Mouse (Mus musculus) thymus, postnatal 4 days (tissue): ENCODE results near the gene Mobp.
"Not testable (repeated sequence)": the region's sequence is repeated elsewhere in the genome, so short reads cannot be mapped to it uniquely, and the experiment has no call there.

Experiments used
- DNase-seq: peaks from one replicate; pipeline ENCODE4 v3.0.0; 2021

Mobp gene

GRCm38 (mm10) chr9:120149222-120149828, at the start of gene Mobp:
Gene Mobp, plus strand, starts transcription at chr9:120149707.
- DNase-seq: no peak

GRCm38 (mm10) chr9:120101165-120101564, 48.3 kb upstream of the Mobp start:
- no peak for DNase-seq

GRCm38 (mm10) chr9:120108953-120109352, 40.6 kb upstream of the Mobp start:
- not testable (repeated sequence) for DNase-seq

- DNase-seq: peak; percentile 99
Measured at GRCm38 (mm10) chr9:120110211-120111018, 39.1 kb upstream of the Mobp start, which contains the start of gene Slc25a38. Gene Slc25a38, plus strand, starts transcription at chr9:120110374.

GRCm38 (mm10) chr9:120111156-120111945, 38.2 kb upstream of the Mobp start:
- DNase-seq: no peak

- no peak for DNase-seq
Measured at GRCm38 (mm10) chr9:120112472-120112871, 37.0 kb upstream of the Mobp start.

- no peak for DNase-seq
Measured at GRCm38 (mm10) chr9:120113456-120113855, 36.1 kb upstream of the Mobp start.

- DNase-seq: no peak
Measured at GRCm38 (mm10) chr9:120114051-120114788, 35.3 kb upstream of the Mobp start.

- DNase-seq: no peak
Measured at GRCm38 (mm10) chr9:120114789-120115151, 34.7 kb upstream of the Mobp start.

GRCm38 (mm10) chr9:120115580-120115979, 33.9 kb upstream of the Mobp start:
- DNase-seq: no peak

- DNase-seq: no peak
Measured at GRCm38 (mm10) chr9:120116184-120116624, 33.3 kb upstream of the Mobp start.

GRCm38 (mm10) chr9:120118212-120118611, 31.3 kb upstream of the Mobp start:
- DNase-seq: no peak

GRCm38 (mm10) chr9:120120503-120120902, 29.0 kb upstream of the Mobp start:
- no peak for DNase-seq

GRCm38 (mm10) chr9:120126868-120127267, 22.6 kb upstream of the Mobp start:
- no peak for DNase-seq

- DNase-seq: peak; percentile 96
Measured at GRCm38 (mm10) chr9:120127538-120128251, 21.8 kb upstream of the Mobp start, which contains the start of gene Rpsa. Gene Rpsa, plus strand, starts transcription at chr9:120127689.

GRCm38 (mm10) chr9:120129276-120129675, 20.2 kb upstream of the Mobp start:
- DNase-seq: no peak

GRCm38 (mm10) chr9:120131784-120132288, 17.7 kb upstream of the Mobp start:
- DNase-seq: no peak

GRCm38 (mm10) chr9:120132980-120133754, 16.3 kb upstream of the Mobp start:
- no peak for DNase-seq

GRCm38 (mm10) chr9:120133755-120134475, 15.6 kb upstream of the Mobp start:
- no peak for DNase-seq

- no peak for DNase-seq
Measured at GRCm38 (mm10) chr9:120134529-120135160, 14.9 kb upstream of the Mobp start.
